ENCODE assay signal across 8 mouse cellular contexts in genomic region chr10:122910798-122911225, GRCm38 (mm10).
A peak's percentile ranks its signal among the peaks of the same experiment; 100 is the strongest.
DNase-seq lines count a peak whose midpoint lies in the region; ATAC-seq and TF ChIP-seq lines count a peak whose summit lies in the region.
"Had no signal": no experiment of that assay in that cellular context is flagged by ENCODE, and none has a peak within 500 bp of the region (broad histone marks: within the 10 kb centered on the region; RNA-seq: fewer than 3 reads in every experiment).

No protein-coding gene starts in this region.

- H3K36me3 ChIP-seq in lung, embryonic 15.5 days = no peaks in the 10 kb centered on the region

- whole genome bisulfite sequencing in lung, embryonic 15.5 days = 63% methylated on average over 8 of the region's 8 CpGs
- 73% methylated on average over 8 of the region's 8 CpGs for WGBS in lung, adult 2 months
- WGBS in cerebellum, adult 2 months = 83% methylated on average over 8 of the region's 8 CpGs

- ATAC-seq in lung, embryonic 15.5 days (ENCODE audit: borderline replicate concordance, extremely low read depth, low FRiP score, low TSS enrichment) = no peak

- DNase-seq in lung, adult 2 months = no peak
- peak; percentile 94 for DNase-seq in forelimb bud, embryonic 11.5 days (ENCODE audit: low read depth, low spot score)
- peak; percentile 58 to 68 for DNase-seq in kidney, postnatal 4 days
- peak; percentile 74 for DNase-seq in yolk sac, embryonic 10.5 days (ENCODE audit: low spot score)
- no peak for DNase-seq in cerebellum, adult 2 months
- DNase-seq in adipocyte (ENCODE audit: low spot score) = no peak

- no peak for TF ChIP-seq POLR2A in lung, adult 2 months (IDR thresholded peaks at IDR 0.05; ENCODE audit: borderline replicate concordance, extremely low read depth, low read depth, low read length)
- TF ChIP-seq POLR2A in cerebellum, adult 2 months (IDR thresholded peaks at IDR 0.05; ENCODE audit: borderline replicate concordance, insufficient read depth, low read length) = no peak

- peaks cover 42% of the 10 kb centered on the region for H3K4me1 ChIP-seq in lung, embryonic 15.5 days
- no peaks in the 10 kb centered on the region; the same call in 1 of the 2 replicates for H3K4me1 ChIP-seq in lung, adult 2 months (ENCODE audit: control insufficient read depth, insufficient read depth, low read length)
- H3K4me1 ChIP-seq in cerebellum, adult 2 months (ENCODE audit: control insufficient read depth, insufficient read depth, low read length) = peaks cover 4% of the 10 kb centered on the region; the same call in 1 of the 2 replicates

- no peak overlapping the region for H3K9ac ChIP-seq in lung, embryonic 15.5 days

- no peak overlapping the region for H3K4me3 ChIP-seq in lung, embryonic 15.5 days
- no peak overlapping the region for H3K4me3 ChIP-seq in lung, adult 2 months (replicated peaks; ENCODE audit: extremely low read depth, low read depth, low read length)
- no peak overlapping the region for H3K4me3 ChIP-seq in cerebellum, adult 2 months (replicated peaks; ENCODE audit: insufficient read depth, low read depth, low read length)

- peak overlapping the region; percentile 96 for H3K27ac ChIP-seq in lung, embryonic 15.5 days
- no peak overlapping the region for H3K27ac ChIP-seq in cerebellum, adult 2 months (ENCODE audit: insufficient read depth, low read length)
- H3K27ac ChIP-seq: macrophage had no signal

- no peaks in the 10 kb centered on the region for H3K27me3 ChIP-seq in lung, embryonic 15.5 days
- H3K27me3 ChIP-seq in cerebellum, adult 2 months (ENCODE audit: control insufficient read depth, insufficient read depth, low read length) = no peaks in the 10 kb centered on the region

- no peak for TF ChIP-seq CTCF in lung, adult 2 months (IDR thresholded peaks at IDR 0.05; ENCODE audit: insufficient read depth, low read length)
- TF ChIP-seq CTCF in cerebellum, adult 2 months (IDR thresholded peaks at IDR 0.05; ENCODE audit: borderline replicate concordance, insufficient read depth, low read depth, low read length) = no peak

- no peak overlapping the region for H3K4me2 ChIP-seq in lung, embryonic 15.5 days

- no peaks in the 10 kb centered on the region for H3K9me3 ChIP-seq in lung, embryonic 15.5 days

Comparison
In these comparisons a context has a peak if more than half of its experiments do, and no peak if none do; other contexts are left out.
1. DNase-seq: peak in forelimb bud, embryonic 11.5 days (single experiment), kidney, postnatal 4 days (2 of 2) and yolk sac, embryonic 10.5 days (single experiment); none in lung, adult 2 months (single experiment), cerebellum, adult 2 months (0 of 2) and adipocyte (single experiment).